Mouse (Mus musculus): ENCODE results near the gene Pla2g16. TPM values are rescaled to one million over a fixed set of nuclear protein-coding genes. Genes with fewer than 3 reads are reported as not detected.

Gene Pla2g16
- total and polyA plus RNA-seq, 2 experiments from 2014 or later: 6.0 to 6.6 TPM

- DNase-seq (no peak), ATAC-seq (no peak)
- Histone ChIP-seq H3K27me3 (ENCODE audit: insufficient read depth, low read length) (no peaks in the 10 kb centered on the region), H3K4me1 (ENCODE audit: insufficient read depth) (no peaks in the 10 kb centered on the region), H3K9ac (no peak overlapping the region), H3K4me2 (ENCODE audit: low read depth) (no peak overlapping the region), H3K27ac (ENCODE audit: low read depth, low read length) (no peak overlapping the region), H3K9me3 (ENCODE audit: low read length) (no peaks in the 10 kb centered on the region), H3K4me3 (ENCODE audit: low read depth, low read length) (no peak overlapping the region), H3K36me3 (ENCODE audit: insufficient read depth) (no peaks in the 10 kb centered on the region)
- no peak for TF ChIP-seq CTCF (IDR thresholded peaks at IDR 0.05; ENCODE audit: low read depth)
These were observed 75.8 kb downstream of the Pla2g16 start for GRCm38 (mm10) chr19:7633021-7633420.

- Histone ChIP-seq H3K4me2 (ENCODE audit: low read depth) (no peak overlapping the region), H3K9me3 (ENCODE audit: low read length) (no peaks in the 10 kb centered on the region), H3K36me3 (ENCODE audit: insufficient read depth) (no peaks in the 10 kb centered on the region), H3K4me1 (ENCODE audit: insufficient read depth) (no peaks in the 10 kb centered on the region), H3K4me3 (ENCODE audit: low read depth, low read length) (no peak overlapping the region), H3K27me3 (ENCODE audit: insufficient read depth, low read length) (no peaks in the 10 kb centered on the region), H3K9ac (no peak overlapping the region), H3K27ac (ENCODE audit: low read depth, low read length) (no peak overlapping the region)
- no peak for ATAC-seq
- WGBS: 69% methylated on average over 1 of the region's 1 CpGs
- TF ChIP-seq CTCF (IDR thresholded peaks at IDR 0.05; ENCODE audit: low read depth): no peak
- DNase-seq: no peak
These were observed 76.5 kb downstream of the Pla2g16 start for GRCm38 (mm10) chr19:7633786-7634185.

Other genes with a start within 250 kb of the Pla2g16 start
- 35.8 and 38.7 TPM in 2 replicates for gene Mark2, start 215.6 kb upstream of the Pla2g16 start, total RNA-seq (2014; rRNA removed)
- 30.0 and 35.7 TPM in 2 replicates for gene Mark2, start 215.6 kb upstream of the Pla2g16 start, polyA plus RNA-seq (2015; fragmentation: Nextera tagmentation; extraction: Ambion mirVana)
- gene Spindoc, start 174.5 kb upstream of the Pla2g16 start, total RNA-seq (2014; rRNA removed): 43.2 and 48.9 TPM in 2 replicates
- gene Spindoc, start 174.5 kb upstream of the Pla2g16 start, polyA plus RNA-seq (2015; fragmentation: Nextera tagmentation; extraction: Ambion mirVana): 16.4 and 20.8 TPM in 2 replicates
- gene 2700081O15Rik, start 139.8 kb upstream of the Pla2g16 start, total RNA-seq (2014; rRNA removed): 185 and 206 TPM in 2 replicates
- gene 2700081O15Rik, start 139.8 kb upstream of the Pla2g16 start, polyA plus RNA-seq (2015; fragmentation: Nextera tagmentation; extraction: Ambion mirVana): 24.3 and 29.9 TPM in 2 replicates
- 300 and 363 TPM in 2 replicates for gene Rtn3, start 74.2 kb upstream of the Pla2g16 start, total RNA-seq (2014; rRNA removed)
- gene Rtn3, start 74.2 kb upstream of the Pla2g16 start, polyA plus RNA-seq (2015; fragmentation: Nextera tagmentation; extraction: Ambion mirVana): 533 and 637 TPM in 2 replicates
- gene Atl3, start 63.4 kb upstream of the Pla2g16 start, total RNA-seq (2014; rRNA removed): 15.9 and 18.3 TPM in 2 replicates
- gene Atl3, start 63.4 kb upstream of the Pla2g16 start, polyA plus RNA-seq (2015; fragmentation: Nextera tagmentation; extraction: Ambion mirVana): 2.0 and 4.2 TPM in 2 replicates
- 0.19 and 0.38 TPM in 2 replicates for gene Lgals12, start 49.7 kb downstream of the Pla2g16 start, total RNA-seq (2014; rRNA removed)
- gene Lgals12, start 49.7 kb downstream of the Pla2g16 start, polyA plus RNA-seq (2015; fragmentation: Nextera tagmentation; extraction: Ambion mirVana): 0.10 and 0.21 TPM in 2 replicates
- gene Hrasls5, start 55.1 kb downstream of the Pla2g16 start, total RNA-seq (2014; rRNA removed): not detected in 2 replicates
- 0.29 TPM in 1 of 2 replicates, not detected in the other for gene Hrasls5, start 55.1 kb downstream of the Pla2g16 start, polyA plus RNA-seq (2015; fragmentation: Nextera tagmentation; extraction: Ambion mirVana)
- not detected in 2 replicates for gene Slc22a19, start 153.9 kb downstream of the Pla2g16 start, total RNA-seq (2014; rRNA removed)
- 0.09 TPM in 1 of 2 replicates, not detected in the other for gene Slc22a19, start 153.9 kb downstream of the Pla2g16 start, polyA plus RNA-seq (2015; fragmentation: Nextera tagmentation; extraction: Ambion mirVana)
- gene Slc22a26, start 245.2 kb downstream of the Pla2g16 start, total RNA-seq (2014; rRNA removed): not detected in 2 replicates
- gene Slc22a26, start 245.2 kb downstream of the Pla2g16 start, polyA plus RNA-seq (2015; fragmentation: Nextera tagmentation; extraction: Ambion mirVana): not detected in 2 replicates

Data from forebrain, postnatal 0 days (tissue).